Mouse (Mus musculus): ENCODE data around the gene Lars2. TPM values are rescaled to one million over a fixed set of nuclear protein-coding genes. Genes with fewer than 3 reads are reported as not detected.
"Not testable (repeated sequence)": the region's sequence is repeated elsewhere in the genome, so short reads cannot be mapped to it uniquely, and the experiment has no call there.

Lars2 gene
- total and polyA plus RNA-seq, 2 experiments from 2014 or later = 33.1 to 986 TPM

DNA sequence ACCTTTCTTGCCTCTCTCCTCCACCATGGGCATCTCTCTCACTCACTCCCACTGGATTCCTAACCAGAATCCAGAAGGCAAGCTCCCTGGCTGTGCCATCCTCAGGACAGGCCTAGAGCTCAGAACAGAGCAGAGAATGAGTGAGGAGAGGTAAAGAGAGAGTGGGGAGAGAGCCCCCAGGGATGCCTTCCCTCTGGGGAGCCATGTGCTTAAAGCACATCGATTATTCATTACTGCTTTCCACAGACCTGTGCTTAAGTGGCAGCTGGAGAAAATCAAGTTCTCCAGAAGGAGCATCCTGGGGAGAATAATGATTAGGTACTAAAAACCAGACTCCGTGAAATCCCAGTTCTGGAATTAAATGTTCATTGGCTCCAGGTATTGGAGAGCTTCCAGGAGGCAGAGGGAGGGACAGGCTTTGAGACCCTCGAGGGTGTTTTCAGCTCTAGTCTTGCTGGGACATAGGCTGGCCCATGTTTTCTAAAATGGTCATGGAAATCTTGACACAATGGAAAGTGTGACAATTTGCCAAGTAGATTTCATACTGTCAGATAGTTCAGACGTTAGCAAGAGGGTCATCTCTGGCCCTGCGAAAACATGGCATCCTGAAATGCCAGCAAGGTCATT, 31.6 kb upstream of the Lars2 start:
- no peak for DNase-seq (ENCODE audit: low spot score)
- ATAC-seq (ENCODE audit: insufficient read depth, low read depth) = no peak
- Histone ChIP-seq H3K36me3 (replicated peaks; ENCODE audit: control insufficient read depth, insufficient read depth, low read length) (no peaks in the 10 kb centered on the region), H3K4me1 (ENCODE audit: control insufficient read depth, insufficient read depth) (no peaks in the 10 kb centered on the region), H3K27me3 (ENCODE audit: control insufficient read depth, insufficient read depth, low read length) (no peaks in the 10 kb centered on the region), H3K4me2 (ENCODE audit: low read depth, low read length) (no peak overlapping the region), H3K9me3 (replicated peaks; ENCODE audit: control insufficient read depth, low read length) (no peaks in the 10 kb centered on the region), H3K9ac (replicated peaks; ENCODE audit: low read depth, low read length) (no peak overlapping the region), H3K27ac (ENCODE audit: low read depth) (no peak overlapping the region), H3K4me3 (ENCODE audit: low read depth, low read length) (no peak overlapping the region)
- TF ChIP-seq EP300 (IDR thresholded peaks at IDR 0.05; ENCODE audit: low read depth) (no peak), CTCF (IDR thresholded peaks at IDR 0.05; ENCODE audit: low read depth) (no peak)
- WGBS = 38% methylated on average over 5 of the region's 5 CpGs

DNA sequence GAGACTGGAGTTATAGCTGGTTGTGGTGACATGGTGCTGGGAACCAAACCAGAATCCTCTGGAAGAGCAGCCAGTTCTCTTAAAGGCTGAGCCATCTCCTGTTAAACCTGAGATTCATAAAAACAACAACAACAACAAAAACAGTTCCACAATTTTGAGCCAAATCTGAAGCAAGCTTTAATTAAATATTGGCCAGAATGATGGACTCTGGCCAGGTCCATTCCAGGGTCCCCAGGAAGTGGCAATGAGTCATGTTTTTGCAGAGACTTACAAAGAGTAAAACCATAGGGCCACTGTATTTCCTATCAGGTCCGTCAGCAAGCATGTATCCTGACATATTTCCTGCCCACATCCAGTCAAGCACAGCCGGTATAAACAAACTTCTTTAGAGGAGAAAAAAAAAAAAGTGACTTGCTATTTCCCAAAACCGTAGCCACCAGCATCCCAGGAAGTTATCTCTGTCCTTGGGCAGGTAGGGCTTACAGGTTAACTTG, 27.0 kb upstream of the Lars2 start:
- Histone ChIP-seq H3K9me3 (replicated peaks; ENCODE audit: control insufficient read depth, low read length) (no peaks in the 10 kb centered on the region), H3K9ac (replicated peaks; ENCODE audit: low read depth, low read length) (no peak overlapping the region), H3K4me3 (ENCODE audit: low read depth, low read length) (no peak overlapping the region), H3K27ac (ENCODE audit: low read depth) (no peak overlapping the region), H3K27me3 (ENCODE audit: control insufficient read depth, insufficient read depth, low read length) (no peaks in the 10 kb centered on the region), H3K36me3 (replicated peaks; ENCODE audit: control insufficient read depth, insufficient read depth, low read length) (no peaks in the 10 kb centered on the region), H3K4me1 (ENCODE audit: control insufficient read depth, insufficient read depth) (no peaks in the 10 kb centered on the region), H3K4me2 (ENCODE audit: low read depth, low read length) (no peak overlapping the region)
- DNase-seq (ENCODE audit: low spot score) = no peak
- no peak for ATAC-seq (ENCODE audit: insufficient read depth, low read depth)
- 49% methylated on average over 3 of the region's 3 CpGs for WGBS
- TF ChIP-seq EP300 (IDR thresholded peaks at IDR 0.05; ENCODE audit: low read depth) (no peak), CTCF (IDR thresholded peaks at IDR 0.05; ENCODE audit: low read depth) (no peak)

DNA sequence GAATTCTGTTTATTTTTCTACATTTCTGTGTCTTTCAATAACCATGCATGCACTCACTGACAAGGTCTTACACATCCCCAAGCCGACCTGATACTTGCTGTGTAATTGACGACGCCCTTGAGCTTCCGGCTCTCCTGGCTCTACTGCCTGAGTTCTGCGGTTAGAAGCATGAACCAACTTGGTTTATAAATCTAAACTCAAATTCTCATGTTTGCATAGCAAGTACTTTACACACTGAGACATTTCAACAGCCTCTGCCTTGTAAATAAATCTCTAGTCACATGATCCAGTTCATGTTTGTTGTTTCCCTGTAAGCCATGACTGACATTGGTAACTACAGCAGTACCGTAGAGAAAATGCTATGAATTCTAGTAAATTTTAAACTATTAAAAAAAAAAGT, 25.5 kb upstream of the Lars2 start:
- TF ChIP-seq CTCF (IDR thresholded peaks at IDR 0.05; ENCODE audit: low read depth) (no peak), EP300 (IDR thresholded peaks at IDR 0.05; ENCODE audit: low read depth) (no peak)
- H3K27ac ChIP-seq (ENCODE audit: low read depth) = no peak overlapping the region
- no peak overlapping the region for H3K4me3 ChIP-seq (ENCODE audit: low read depth, low read length)
- H3K4me2 ChIP-seq (ENCODE audit: low read depth, low read length) = no peak overlapping the region
- no peaks in the 10 kb centered on the region for H3K27me3 ChIP-seq (ENCODE audit: control insufficient read depth, insufficient read depth, low read length)
- no peaks in the 10 kb centered on the region for H3K4me1 ChIP-seq (ENCODE audit: control insufficient read depth, insufficient read depth)
- no peak overlapping the region for H3K9ac ChIP-seq (replicated peaks; ENCODE audit: low read depth, low read length)
- ATAC-seq (ENCODE audit: insufficient read depth, low read depth) (no peak), DNase-seq (ENCODE audit: low spot score) (no peak)
- H3K36me3 ChIP-seq (replicated peaks; ENCODE audit: control insufficient read depth, insufficient read depth, low read length) = no peaks in the 10 kb centered on the region
- no peaks in the 10 kb centered on the region for H3K9me3 ChIP-seq (replicated peaks; ENCODE audit: control insufficient read depth, low read length)
- 85% methylated on average over 6 of the region's 6 CpGs for WGBS

DNA sequence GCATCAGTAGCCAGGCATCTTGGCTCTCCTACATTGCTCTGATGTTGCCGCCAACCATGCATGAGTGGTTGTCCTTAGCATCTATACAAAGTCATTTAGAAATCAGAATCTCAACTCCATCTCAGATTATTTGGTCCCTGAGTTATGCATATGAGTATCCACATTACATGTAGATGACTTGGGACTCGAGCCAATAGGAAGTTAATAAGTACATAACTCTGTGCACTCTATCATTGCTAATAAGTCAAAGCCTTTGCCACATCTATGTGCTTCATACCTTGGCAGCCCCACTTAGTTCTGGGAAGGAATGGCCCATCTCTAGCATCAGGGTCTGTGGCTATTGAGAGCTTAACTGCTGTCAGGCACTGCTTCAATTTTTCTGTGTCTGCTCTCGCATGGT, 23.7 kb upstream of the Lars2 start:
- Histone ChIP-seq H3K4me1 (ENCODE audit: control insufficient read depth, insufficient read depth) (no peaks in the 10 kb centered on the region), H3K9me3 (replicated peaks; ENCODE audit: control insufficient read depth, low read length) (no peaks in the 10 kb centered on the region), H3K9ac (replicated peaks; ENCODE audit: low read depth, low read length) (no peak overlapping the region), H3K4me2 (ENCODE audit: low read depth, low read length) (no peak overlapping the region), H3K4me3 (ENCODE audit: low read depth, low read length) (no peak overlapping the region), H3K36me3 (replicated peaks; ENCODE audit: control insufficient read depth, insufficient read depth, low read length) (no peaks in the 10 kb centered on the region), H3K27ac (ENCODE audit: low read depth) (no peak overlapping the region), H3K27me3 (ENCODE audit: control insufficient read depth, insufficient read depth, low read length) (no peaks in the 10 kb centered on the region)
- 46% methylated on average over 3 of the region's 3 CpGs for WGBS
- TF ChIP-seq EP300 (IDR thresholded peaks at IDR 0.05; ENCODE audit: low read depth) (no peak), CTCF (IDR thresholded peaks at IDR 0.05; ENCODE audit: low read depth) (no peak)
- DNase-seq (ENCODE audit: low spot score) (no peak), ATAC-seq (ENCODE audit: insufficient read depth, low read depth) (no peak)

DNA sequence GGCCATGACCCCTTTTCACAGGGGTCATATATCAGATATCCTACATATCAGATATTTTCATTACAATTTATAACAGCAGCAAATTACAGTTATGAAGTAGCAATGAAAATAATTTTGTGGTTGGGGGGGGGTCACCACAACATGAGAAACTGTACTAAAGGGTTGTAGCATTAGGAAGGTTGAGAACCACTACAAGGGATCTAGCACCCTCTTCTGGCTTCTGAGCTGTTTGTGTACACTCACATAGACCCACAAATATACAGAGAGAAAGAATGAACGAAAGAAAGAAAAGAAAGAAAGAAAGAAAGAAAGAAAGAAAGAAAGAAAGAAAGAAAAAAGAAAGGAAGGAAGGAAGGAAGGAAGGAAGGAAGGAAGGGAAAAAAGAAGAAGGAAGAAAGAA, 17.4 kb upstream of the Lars2 start:
- not testable (repeated sequence) for H3K4me1 ChIP-seq (ENCODE audit: control insufficient read depth, insufficient read depth); DNase-seq (ENCODE audit: low spot score); H3K4me3 ChIP-seq (ENCODE audit: low read depth, low read length); H3K4me2 ChIP-seq (ENCODE audit: low read depth, low read length); H3K36me3 ChIP-seq (replicated peaks; ENCODE audit: control insufficient read depth, insufficient read depth, low read length); ATAC-seq (ENCODE audit: insufficient read depth, low read depth); H3K27me3 ChIP-seq (ENCODE audit: control insufficient read depth, insufficient read depth, low read length); H3K9ac ChIP-seq (replicated peaks; ENCODE audit: low read depth, low read length); H3K27ac ChIP-seq (ENCODE audit: low read depth)
- 77% methylated on average over 1 of the region's 1 CpGs for WGBS
- peaks cover 17% of the 10 kb centered on the region for H3K9me3 ChIP-seq (replicated peaks; ENCODE audit: control insufficient read depth, low read length)

DNA sequence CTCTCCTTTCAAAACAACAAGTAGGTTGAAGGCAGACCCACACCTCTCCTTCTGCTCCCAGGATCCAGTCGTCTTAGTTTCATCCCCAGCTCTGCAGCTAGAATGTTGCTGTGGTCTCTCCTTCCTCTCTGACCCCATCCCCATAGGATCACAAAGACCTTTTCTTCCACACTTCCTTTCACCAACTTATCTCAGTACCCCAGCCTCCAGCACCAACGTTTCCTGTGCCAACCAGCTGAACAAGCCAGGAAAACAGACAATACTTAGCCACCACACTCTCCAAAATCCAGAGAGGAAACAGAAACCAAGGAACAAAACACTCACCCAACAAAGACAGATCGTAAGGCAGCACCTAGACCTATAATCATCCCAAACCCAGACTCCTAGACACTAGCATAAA, 6.7 kb upstream of the Lars2 start:
- ATAC-seq (ENCODE audit: insufficient read depth, low read depth) (no peak), DNase-seq (ENCODE audit: low spot score) (no peak)
- Histone ChIP-seq H3K9ac (replicated peaks; ENCODE audit: low read depth, low read length) (no peak overlapping the region), H3K4me2 (ENCODE audit: low read depth, low read length) (no peak overlapping the region), H3K27ac (ENCODE audit: low read depth) (no peak overlapping the region), H3K4me1 (ENCODE audit: control insufficient read depth, insufficient read depth) (no peaks in the 10 kb centered on the region), H3K4me3 (ENCODE audit: low read depth, low read length) (no peak overlapping the region), H3K36me3 (replicated peaks; ENCODE audit: control insufficient read depth, insufficient read depth, low read length) (no peaks in the 10 kb centered on the region), H3K27me3 (ENCODE audit: control insufficient read depth, insufficient read depth, low read length) (no peaks in the 10 kb centered on the region), H3K9me3 (replicated peaks; ENCODE audit: control insufficient read depth, low read length) (no peaks in the 10 kb centered on the region)
- TF ChIP-seq CTCF (IDR thresholded peaks at IDR 0.05; ENCODE audit: low read depth) (no peak), EP300 (IDR thresholded peaks at IDR 0.05; ENCODE audit: low read depth) (no peak)
- 33% methylated on average over 3 of the region's 3 CpGs for WGBS

Measured in heart, postnatal 0 days (tissue).